Mouse (Mus musculus) brown adipose tissue, adult 24 weeks (tissue): ENCODE measurements at regions not wholly inside any gene's neighbourhood (a gene's known extent, or its start where the extent isn't known, plus 50 kb on each side); places are given as distances from the start of the nearest gene placed in this dataset.

Experiments used
- H3K27ac ChIP-seq: fragments of 200-500 bp; replicated peaks from 2 replicates; pipeline ENCODE4 v1.5.1; 2012; ENCODE audit warnings: low read depth, mild to moderate bottlenecking, low read length
- H3K4me1 ChIP-seq: fragments of 200-500 bp; 2 replicates; pipeline ENCODE4 v1.6.1; 2012; ENCODE audit warnings: low read length, mixed read lengths; ENCODE audit not compliant: control insufficient read depth, insufficient read depth, insufficient read length
- H3K4me3 ChIP-seq: fragments of 200-500 bp; 2 replicates; pipeline ENCODE4 v1.5.1; 2012; ENCODE audit warnings: low read depth, mild to moderate bottlenecking, low read length, moderate library complexity; ENCODE audit not compliant: insufficient read depth

DNA sequence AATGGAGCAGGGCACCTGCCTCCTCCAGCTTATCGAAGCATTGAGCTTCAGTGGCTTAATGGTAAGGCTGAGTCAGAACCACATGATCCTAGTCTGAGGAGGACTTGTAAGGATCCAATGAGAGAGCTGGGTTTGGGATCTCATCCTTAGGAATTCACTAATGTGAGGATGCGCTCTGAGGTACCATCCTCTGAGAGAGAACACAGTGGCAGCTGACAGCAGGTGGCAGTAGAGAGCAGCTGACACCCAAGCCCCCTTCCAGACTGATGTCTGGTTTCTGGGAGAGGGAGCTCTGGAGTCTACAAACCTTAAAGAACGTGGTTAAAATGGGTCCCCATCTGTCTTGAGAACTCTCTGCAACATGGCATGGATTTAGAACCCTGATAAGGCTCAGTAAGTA lies 137.8 kb downstream of the B3glct start:
- no peaks in the 10 kb centered on the region for H3K4me1 ChIP-seq
- H3K27ac ChIP-seq, result no peak overlapping the region
- no peak overlapping the region for H3K4me3 ChIP-seq

- H3K4me1 ChIP-seq, result no peaks in the 10 kb centered on the region
- H3K4me3 ChIP-seq, result no peak overlapping the region
- H3K27ac ChIP-seq, result no peak overlapping the region
Observed at GRCm38 (mm10) chr5:149818812-149819211, 140.8 kb downstream of the B3glct start.

DNA sequence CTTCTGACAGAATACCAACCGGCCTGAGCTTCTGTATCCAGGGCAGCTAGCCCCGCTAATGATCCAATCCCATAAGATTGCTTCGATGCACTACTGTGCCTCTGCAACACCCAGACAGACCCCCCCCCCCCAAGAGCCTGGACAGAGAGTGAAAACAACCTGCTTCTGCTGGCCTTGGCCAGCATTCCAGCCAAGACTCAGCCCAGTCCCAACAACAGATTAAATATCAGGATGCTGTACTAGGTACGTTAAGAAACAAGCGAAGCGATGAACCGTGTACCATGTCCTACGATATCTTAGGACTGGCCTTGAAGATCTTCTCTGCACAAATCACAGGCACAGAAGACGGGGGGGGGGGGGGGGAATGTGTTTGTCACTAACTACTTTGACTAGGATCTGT lies 145.8 kb downstream of the B3glct start:
- no peak overlapping the region for H3K27ac ChIP-seq
- H3K4me3 ChIP-seq, result no peak overlapping the region
- no peaks in the 10 kb centered on the region for H3K4me1 ChIP-seq

DNA sequence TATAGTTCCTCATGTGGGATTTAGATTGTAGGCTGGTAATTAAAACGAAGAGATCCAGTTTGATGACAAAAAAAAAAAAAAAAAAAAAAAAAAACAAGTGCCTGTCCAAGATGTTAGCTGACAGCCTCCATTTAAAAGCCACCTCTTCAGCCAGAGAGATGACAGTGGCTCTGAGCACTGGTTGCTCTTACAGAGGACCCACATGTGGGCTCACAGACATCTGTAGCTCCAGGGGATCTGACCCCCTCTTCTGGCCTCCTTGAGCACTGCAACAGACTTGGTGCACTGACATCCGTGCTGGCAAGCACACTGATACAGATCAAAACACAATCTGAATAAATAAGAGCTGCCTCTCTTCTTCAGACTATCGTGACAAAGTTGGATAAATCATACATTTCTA lies 149.6 kb downstream of the B3glct start:
- no peak overlapping the region for H3K4me3 ChIP-seq
- H3K27ac ChIP-seq, result no peak overlapping the region
- no peaks in the 10 kb centered on the region for H3K4me1 ChIP-seq

DNA sequence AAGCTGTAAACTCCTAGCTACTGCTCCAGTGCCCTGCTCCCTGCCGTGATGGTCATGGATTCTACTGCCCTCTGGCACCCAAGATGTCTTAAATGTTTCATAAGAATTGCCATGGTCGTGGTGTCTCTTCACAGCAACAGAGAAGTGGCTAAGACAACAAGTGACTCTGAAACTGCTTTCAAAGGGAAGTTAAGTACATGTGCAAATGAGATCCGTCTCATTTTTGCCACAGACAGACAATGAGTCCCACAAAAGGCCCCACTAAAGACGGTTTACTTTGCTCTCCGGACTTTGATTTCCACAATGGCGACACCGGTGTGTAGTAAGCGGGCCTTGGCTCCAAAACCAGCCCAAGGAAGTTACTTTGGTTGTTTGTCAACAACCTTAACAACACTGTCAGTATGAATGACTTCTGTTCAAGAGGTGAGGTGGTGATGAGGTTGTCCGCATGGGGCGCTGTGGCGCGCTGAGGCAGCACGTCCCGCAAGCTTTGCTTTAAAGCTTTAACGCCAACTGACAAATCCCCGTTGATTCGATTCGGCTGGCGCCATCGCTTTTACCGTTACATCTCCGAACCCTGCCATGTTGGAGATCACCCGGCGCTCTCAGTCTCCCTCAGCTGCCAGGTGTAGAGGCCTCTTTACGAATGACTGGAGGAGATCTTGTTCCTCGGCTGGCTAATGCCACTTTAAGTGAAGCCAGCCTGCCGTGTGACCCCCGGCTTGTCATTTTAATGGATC lies 153.3 kb downstream of the B3glct start:
- Histone ChIP-seq H3K4me3 (no peak overlapping the region), H3K4me1 (no peaks in the 10 kb centered on the region), H3K27ac (no peak overlapping the region)

DNA sequence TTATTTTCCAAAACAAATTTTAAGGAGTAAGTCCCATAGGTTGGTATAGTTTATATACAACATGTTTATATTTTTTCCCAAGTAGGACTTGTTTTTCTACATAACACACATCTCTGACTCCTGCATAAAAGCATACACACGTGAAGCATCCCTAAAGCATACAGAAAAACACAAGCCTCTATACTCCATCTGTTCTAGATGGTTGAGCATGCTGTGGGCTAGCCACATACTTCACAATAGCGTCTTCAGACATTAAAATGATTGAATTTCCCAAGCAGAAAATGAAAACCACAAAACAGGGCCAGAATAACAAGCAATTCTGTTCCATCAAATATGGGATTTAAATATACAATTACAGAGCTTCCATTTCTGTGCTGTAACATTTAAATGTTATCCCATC lies 159.3 kb downstream of the B3glct start:
- H3K27ac ChIP-seq, result no peak overlapping the region
- no peak overlapping the region for H3K4me3 ChIP-seq
- H3K4me1 ChIP-seq, result no peaks in the 10 kb centered on the region

GRCm38 (mm10) chr5:149842491-149842890 lies 164.5 kb downstream of the B3glct start:
- Histone ChIP-seq H3K4me3 (no peak overlapping the region), H3K27ac (no peak overlapping the region), H3K4me1 (no peaks in the 10 kb centered on the region)

DNA sequence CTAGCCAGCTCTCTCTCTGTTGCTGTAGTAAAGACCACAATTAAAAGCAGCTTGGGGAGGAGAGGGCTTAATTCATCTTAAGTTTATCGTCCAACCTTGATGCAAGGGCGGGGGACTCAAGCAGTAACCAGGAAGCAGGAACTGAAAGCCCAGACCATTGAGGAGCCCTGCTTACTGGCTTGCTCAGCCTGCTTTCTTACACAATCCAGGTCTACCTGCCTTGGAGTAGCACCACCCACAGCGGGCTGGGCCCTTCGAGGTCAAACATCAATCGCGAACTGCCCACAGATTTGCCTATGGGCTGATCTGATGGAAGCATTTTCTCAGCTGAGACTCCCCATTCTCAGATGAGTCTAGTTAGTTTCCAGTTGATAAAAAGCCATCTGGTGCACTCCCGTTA lies 165.3 kb downstream of the B3glct start:
- Histone ChIP-seq H3K4me3 (no peak overlapping the region), H3K4me1 (no peaks in the 10 kb centered on the region), H3K27ac (no peak overlapping the region)

DNA sequence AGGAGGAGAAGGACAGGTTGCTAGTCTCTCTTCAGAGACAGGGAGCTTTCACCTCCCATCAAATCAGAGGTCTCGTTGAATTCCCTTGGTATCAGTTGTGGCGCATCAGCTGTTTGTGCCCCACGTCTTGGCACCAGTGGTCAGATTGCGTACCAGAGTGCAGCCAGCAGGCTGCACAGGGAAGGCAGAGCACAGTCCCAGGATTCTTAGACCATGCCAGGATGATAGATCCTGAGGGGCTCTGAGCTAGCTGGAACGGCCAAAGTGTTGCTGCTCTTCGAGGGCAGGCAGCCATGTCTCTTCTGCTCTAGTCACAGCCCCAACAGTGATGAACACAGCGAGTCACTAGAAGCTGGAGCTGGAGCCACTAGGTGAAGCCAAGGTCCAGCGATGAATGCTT lies 167.2 kb downstream of the B3glct start:
- no peak overlapping the region for H3K27ac ChIP-seq
- H3K4me1 ChIP-seq, result no peaks in the 10 kb centered on the region
- H3K4me3 ChIP-seq, result no peak overlapping the region

DNA sequence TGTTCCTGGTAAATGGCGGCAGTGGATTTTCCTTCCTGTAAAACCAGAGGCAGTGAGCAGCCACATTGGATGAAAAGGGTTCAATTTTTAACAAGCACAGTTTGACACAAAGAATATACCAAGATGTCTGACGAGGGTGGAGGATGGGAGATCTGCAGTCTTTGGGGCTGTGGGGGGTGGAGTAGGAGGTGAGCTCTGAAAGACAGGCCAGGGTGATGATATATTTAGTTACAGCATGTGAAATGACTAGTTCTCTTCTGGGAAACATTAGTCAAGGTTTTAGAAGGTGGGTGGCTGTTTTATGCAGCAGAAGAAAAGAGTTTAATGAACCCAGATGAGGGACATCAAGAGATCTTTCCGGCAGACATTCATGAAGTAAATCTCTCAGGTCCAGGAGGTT lies 170.0 kb upstream of the Rxfp2 start:
- no peak overlapping the region for H3K4me3 ChIP-seq
- no peaks in the 10 kb centered on the region for H3K4me1 ChIP-seq
- no peak overlapping the region for H3K27ac ChIP-seq

GRCm38 (mm10) chr5:149851011-149851410 lies 167.5 kb upstream of the Rxfp2 start:
- H3K4me3 ChIP-seq, result no peak overlapping the region
- no peaks in the 10 kb centered on the region for H3K4me1 ChIP-seq
- H3K27ac ChIP-seq, result no peak overlapping the region

DNA sequence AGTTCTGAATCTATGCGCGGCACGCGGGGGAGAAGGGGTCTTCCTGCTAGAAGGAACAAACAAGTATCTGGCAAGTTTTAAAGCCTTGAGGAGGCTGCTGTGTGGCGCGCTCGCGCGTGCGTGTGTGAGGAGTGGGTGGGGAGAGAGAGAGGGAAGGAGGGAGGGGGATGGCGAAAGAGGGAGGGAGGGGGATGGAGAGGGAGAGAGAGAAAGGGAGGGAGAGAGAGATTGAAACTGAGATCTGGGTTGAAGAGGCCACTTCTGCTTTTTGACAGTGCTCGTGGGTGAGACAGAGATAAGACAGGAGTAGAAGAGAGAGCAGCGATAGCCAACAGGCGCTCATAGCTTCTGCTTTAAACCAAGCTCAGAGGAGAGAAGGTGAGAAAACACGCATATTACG lies 166.0 kb upstream of the Rxfp2 start:
- Histone ChIP-seq H3K4me3 (no peak overlapping the region), H3K4me1 (no peaks in the 10 kb centered on the region)

GRCm38 (mm10) chr5:149856101-149856500 lies 162.4 kb upstream of the Rxfp2 start:
- no peak overlapping the region for H3K27ac ChIP-seq
- H3K4me3 ChIP-seq, result no peak overlapping the region

More for the DNA sequence above, 166.0 kb upstream of the Rxfp2 start:
- no peak overlapping the region for H3K27ac ChIP-seq

DNA sequence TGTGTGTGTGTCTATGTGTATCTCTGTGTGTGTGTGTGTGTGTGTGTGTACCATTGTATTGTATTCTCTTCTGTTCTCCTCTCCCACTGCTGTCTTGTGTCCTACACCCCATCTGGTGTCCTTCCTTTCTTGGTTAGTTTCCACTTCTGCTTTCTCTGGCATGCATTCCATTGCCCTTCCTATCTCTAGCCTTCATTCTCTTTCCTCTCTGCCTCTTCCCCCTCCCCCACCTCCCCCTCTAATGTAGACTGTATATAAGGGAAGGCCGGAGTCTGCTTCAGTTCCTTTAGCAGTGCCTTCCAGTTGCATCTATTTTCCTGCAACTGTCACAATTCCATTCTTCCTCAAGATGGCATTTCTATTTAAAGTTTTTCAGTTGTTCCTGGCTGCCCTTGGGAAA lies 161.5 kb upstream of the Rxfp2 start:
- H3K27ac ChIP-seq, result no peak overlapping the region
- H3K4me1 ChIP-seq, result no peaks in the 10 kb centered on the region
- H3K4me3 ChIP-seq, result no peak overlapping the region

More at GRCm38 (mm10) chr5:149856101-149856500, 162.4 kb upstream of the Rxfp2 start:
- no peaks in the 10 kb centered on the region for H3K4me1 ChIP-seq

DNA sequence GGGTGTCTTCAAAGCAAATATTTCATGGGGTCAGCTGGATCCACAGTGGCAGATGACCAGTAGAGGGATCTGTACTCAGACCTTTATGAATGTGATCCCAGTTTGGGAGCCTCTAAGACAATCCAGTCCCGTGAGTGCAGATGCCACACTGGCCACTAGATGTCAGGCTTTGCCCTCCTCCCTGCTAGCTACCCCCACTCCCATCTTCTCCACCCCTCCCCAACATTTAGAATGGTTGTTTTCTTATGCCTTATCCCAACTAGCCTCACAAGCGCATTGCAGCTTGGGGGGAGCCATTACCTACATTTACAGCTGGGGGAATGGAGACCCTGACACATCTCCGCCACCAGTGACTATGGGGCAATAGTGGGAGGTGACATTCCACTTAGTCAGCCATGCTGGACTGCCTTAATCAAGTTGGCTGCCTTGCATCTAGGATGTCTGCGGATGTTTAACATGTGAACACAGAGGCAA lies 156.9 kb upstream of the Rxfp2 start:
- Histone ChIP-seq H3K4me1 (no peaks in the 10 kb centered on the region), H3K4me3 (no peak overlapping the region), H3K27ac (no peak overlapping the region)

DNA sequence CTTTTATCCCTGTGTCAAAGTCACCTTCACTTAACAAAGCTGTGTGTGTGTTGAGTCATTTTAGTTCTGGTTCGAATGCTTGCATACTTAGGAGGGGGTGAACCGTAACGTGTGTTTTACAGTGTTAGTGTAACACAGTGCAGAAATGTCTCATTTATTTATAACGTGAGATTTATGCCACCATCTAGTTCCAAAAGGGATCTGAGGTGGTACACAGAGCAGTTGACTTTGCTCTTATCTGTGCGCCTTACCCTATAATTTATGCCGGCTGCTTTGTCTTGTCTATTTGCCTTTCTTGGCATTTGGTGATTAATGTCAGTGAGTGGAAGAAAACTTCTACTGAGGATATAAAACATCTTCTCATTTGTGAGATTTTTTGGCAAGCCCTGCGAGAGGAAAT lies 150.5 kb upstream of the Rxfp2 start:
- H3K4me1 ChIP-seq, result no peaks in the 10 kb centered on the region
- no peak overlapping the region for H3K4me3 ChIP-seq
- H3K27ac ChIP-seq, result no peak overlapping the region
